Mouse (Mus musculus) brown adipose tissue, adult 24 weeks (tissue): ENCODE data around the gene Tnni1. TPM values are rescaled to one million over a fixed set of nuclear protein-coding genes. Genes with fewer than 3 reads are reported as not detected.

Experiments used
- H3K27ac ChIP-seq: fragments of 200-500 bp; replicated peaks from 2 replicates; pipeline ENCODE4 v1.5.1; 2012; ENCODE audit warnings: low read depth, mild to moderate bottlenecking, low read length
- H3K4me1 ChIP-seq: fragments of 200-500 bp; 2 replicates; pipeline ENCODE4 v1.6.1; 2012; ENCODE audit warnings: low read length, mixed read lengths; ENCODE audit not compliant: control insufficient read depth, insufficient read depth, insufficient read length
- H3K4me3 ChIP-seq: fragments of 200-500 bp; 2 replicates; pipeline ENCODE4 v1.5.1; 2012; ENCODE audit warnings: low read depth, mild to moderate bottlenecking, low read length, moderate library complexity; ENCODE audit not compliant: insufficient read depth
- polyA plus RNA-seq: library from polyadenylated mRNA; stranded (reverse); fragments of >200 nt; gene quantifications from 2 replicates; pipeline ENCODE4 v1.2.4, GENCODE M21; 2012; ENCODE audit not compliant: missing spikeins, insufficient read depth, insufficient read length

Tnni1 gene
- polyA plus RNA-seq, 1 experiment, result 13.6 TPM

DNA sequence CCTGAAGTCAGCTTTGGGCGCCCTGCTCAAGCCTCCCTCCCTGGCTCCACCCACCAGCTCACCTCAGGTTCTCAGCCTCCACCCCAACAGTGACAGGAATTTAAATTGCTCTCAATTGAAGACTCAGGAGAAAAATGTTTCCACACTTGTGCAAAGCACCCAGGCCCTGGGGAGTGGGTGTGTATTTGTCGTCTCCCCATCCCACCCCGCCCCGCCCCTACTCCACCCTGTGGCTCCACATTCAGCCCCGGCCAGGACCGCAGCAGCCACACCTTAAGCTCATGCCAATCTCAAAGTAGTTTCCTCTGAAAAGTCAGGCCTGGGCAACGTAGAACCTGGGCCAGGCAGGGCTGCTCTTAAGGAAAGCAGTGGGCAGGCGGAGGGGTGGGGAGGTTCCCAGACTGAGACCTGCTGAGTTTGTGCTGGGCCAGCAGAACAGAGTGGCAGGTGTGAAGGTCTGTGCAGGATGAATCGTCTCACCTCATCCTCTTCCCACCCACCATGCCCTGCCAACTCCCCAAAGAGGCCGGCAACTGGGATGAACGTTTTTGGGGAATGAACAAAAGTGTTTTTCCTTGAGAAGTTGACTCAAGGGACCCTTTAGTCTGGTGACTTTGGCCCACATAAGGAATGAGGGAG lies 78.0 kb downstream of the Tnni1 start:
- Histone ChIP-seq H3K27ac (no peak overlapping the region), H3K4me3 (no peak overlapping the region), H3K4me1 (no peaks in the 10 kb centered on the region)

GRCm38 (mm10) chr1:135858533-135858932 lies 79.3 kb downstream of the Tnni1 start:
- Histone ChIP-seq H3K27ac (no peak overlapping the region), H3K4me3 (no peak overlapping the region), H3K4me1 (no peaks in the 10 kb centered on the region)

Other genes starting within 250 kb of the Tnni1 start
- 5.5 and 7.8 TPM in 2 replicates for gene Nav1, start 172.1 kb upstream of the Tnni1 start, polyA plus RNA-seq
- 33.7 and 37.2 TPM in 2 replicates for gene Csrp1, start 59.4 kb upstream of the Tnni1 start, polyA plus RNA-seq
- gene Phlda3, start 13.3 kb upstream of the Tnni1 start, polyA plus RNA-seq, result 498 and 651 TPM in 2 replicates
- gene Lad1, start 39.2 kb downstream of the Tnni1 start, polyA plus RNA-seq, result not detected in 2 replicates
- gene Tnnt2, start 56.9 kb downstream of the Tnni1 start, polyA plus RNA-seq, result not detected in 2 replicates
- not detected in 2 replicates for gene Pkp1, start 139.8 kb downstream of the Tnni1 start, polyA plus RNA-seq
- not detected in 2 replicates for gene Igfn1, start 226.9 kb downstream of the Tnni1 start, polyA plus RNA-seq
- 20.0 and 26.3 TPM in 2 replicates for gene Tmem9, start 228.7 kb downstream of the Tnni1 start, polyA plus RNA-seq